Mouse (Mus musculus) left cerebral cortex, postnatal 10 days (tissue): Measurements from ENCODE around the gene Zeb2. TPM values are rescaled to one million over a fixed set of nuclear protein-coding genes. Genes with fewer than 3 reads are reported as not detected.
A peak's percentile ranks its signal among the peaks of the same experiment; 100 is the strongest.

Source experiments
- DNase-seq, 2 experiments: peaks; one replicate each; pipeline ENCODE4 v3.0.0; 2021 to 2022; ENCODE audit warnings: low spot score in 2 of 2, mixed read lengths in 1 of 2; ENCODE audit errors: extremely low spot score in 1 of 2
- intact Hi-C: fragments of 180-260 bp; cut with DNase I; formaldehyde crosslinking; loops from one replicate; pipeline ENCODE4 v1.15.1; 2025
- total RNA-seq, 2 experiments: library from RNA; stranded (reverse); gene quantifications; 2 replicates each; pipeline ENCODE4 v1.2.3; 2021

Gene Zeb2
- total RNA-seq, 2 experiments from 2014 or later, result 220 to 259 TPM

GRCm38 (mm10) chr2:45055034-45055615 is 62.1 kb downstream of the Zeb2 start:
- intact Hi-C loops, result no loop called here

GRCm38 (mm10) chr2:45054070-45055025 is 62.8 kb downstream of the Zeb2 start:
- DNase-seq, result no peak
- intact Hi-C loops, result no loop called here

More at GRCm38 (mm10) chr2:45055034-45055615, 62.1 kb downstream of the Zeb2 start:
- no peak for DNase-seq

- peak in 1 of 2 experiments; percentile 33 for DNase-seq
- intact Hi-C loops, result no loop called here
Measured at GRCm38 (mm10) chr2:45052587-45052986, 64.6 kb downstream of the Zeb2 start.

- no peak for DNase-seq
- intact Hi-C loops, result no loop called here
Measured at GRCm38 (mm10) chr2:45051321-45051720, 65.9 kb downstream of the Zeb2 start.

GRCm38 (mm10) chr2:45049923-45050322 is 67.3 kb downstream of the Zeb2 start:
- DNase-seq, result no peak
- intact Hi-C loops, result no loop called here

- intact Hi-C loops, result no loop called here
- no peak for DNase-seq
Measured at GRCm38 (mm10) chr2:45049279-45049678, 67.9 kb downstream of the Zeb2 start.

GRCm38 (mm10) chr2:45040706-45041312 is 76.4 kb downstream of the Zeb2 start:
- DNase-seq, result no peak
- intact Hi-C loops, result no loop called here

GRCm38 (mm10) chr2:45039503-45039902 is 77.7 kb downstream of the Zeb2 start:
- intact Hi-C loops, result no loop called here
- no peak for DNase-seq

GRCm38 (mm10) chr2:45028091-45028638 is 89.0 kb downstream of the Zeb2 start:
- intact Hi-C loops, result no loop called here
- no peak for DNase-seq

GRCm38 (mm10) chr2:45017186-45017800 is 99.9 kb downstream of the Zeb2 start:
- no peak for DNase-seq

GRCm38 (mm10) chr2:45013325-45013724 is 103.9 kb downstream of the Zeb2 start:
- intact Hi-C loops, result no loop called here
- DNase-seq, result no peak

More at GRCm38 (mm10) chr2:45017186-45017800, 99.9 kb downstream of the Zeb2 start:
- intact Hi-C loops, result no loop called here

- no peak for DNase-seq
- intact Hi-C loops, result no loop called here
Measured at GRCm38 (mm10) chr2:45012676-45013075, 104.5 kb downstream of the Zeb2 start.

- intact Hi-C loops, result no loop called here
- DNase-seq, result no peak
Measured at GRCm38 (mm10) chr2:45010701-45011100, 106.5 kb downstream of the Zeb2 start.

- intact Hi-C loops, result no loop called here
- DNase-seq, result peak in 1 of 2 experiments; percentile 53
Measured at GRCm38 (mm10) chr2:44999906-45000305, 117.3 kb downstream of the Zeb2 start.

GRCm38 (mm10) chr2:44998710-44999109 is 118.5 kb downstream of the Zeb2 start:
- no peak for DNase-seq
- intact Hi-C loops, result no loop called here

- no peak for DNase-seq
- intact Hi-C loops, result no loop called here
Measured at GRCm38 (mm10) chr2:44981646-44982045, 135.5 kb downstream of the Zeb2 start.

GRCm38 (mm10) chr2:44979042-44979721 is 138.0 kb downstream of the Zeb2 start:
- DNase-seq, result peak; percentile 45 to 63
- intact Hi-C loops, result no loop called here

- intact Hi-C loops, result no loop called here
- no peak for DNase-seq
Measured at GRCm38 (mm10) chr2:44978038-44978437, 139.2 kb downstream of the Zeb2 start.
